Mouse (Mus musculus) stomach, postnatal 0 days (tissue): ENCODE measurements at regions not wholly inside any gene's neighbourhood (a gene's known extent, or its start where the extent isn't known, plus 50 kb on each side); places are given as distances from the start of the nearest gene placed in this dataset.

Experiments used
- CTCF ChIP-seq: IDR thresholded peaks from 2 replicates; pipeline ENCODE4 v1.5.1; 2016; ENCODE audit warnings: antibody characterized with exemption, low read depth, mild to moderate bottlenecking, moderate library complexity
- EP300 ChIP-seq: optimal IDR thresholded peaks from 2 replicates; pipeline ENCODE3; 2016; ENCODE audit warnings: antibody characterized with exemption

- TF ChIP-seq CTCF (peak; percentile 58), EP300 (no peak)
Measured at GRCm38 (mm10) chr17:45210984-45211383, 222.6 kb downstream of the Cdc5l start.
